Mouse (Mus musculus): ENCODE measurements around the gene Masp1.

Gene Masp1

DNA sequence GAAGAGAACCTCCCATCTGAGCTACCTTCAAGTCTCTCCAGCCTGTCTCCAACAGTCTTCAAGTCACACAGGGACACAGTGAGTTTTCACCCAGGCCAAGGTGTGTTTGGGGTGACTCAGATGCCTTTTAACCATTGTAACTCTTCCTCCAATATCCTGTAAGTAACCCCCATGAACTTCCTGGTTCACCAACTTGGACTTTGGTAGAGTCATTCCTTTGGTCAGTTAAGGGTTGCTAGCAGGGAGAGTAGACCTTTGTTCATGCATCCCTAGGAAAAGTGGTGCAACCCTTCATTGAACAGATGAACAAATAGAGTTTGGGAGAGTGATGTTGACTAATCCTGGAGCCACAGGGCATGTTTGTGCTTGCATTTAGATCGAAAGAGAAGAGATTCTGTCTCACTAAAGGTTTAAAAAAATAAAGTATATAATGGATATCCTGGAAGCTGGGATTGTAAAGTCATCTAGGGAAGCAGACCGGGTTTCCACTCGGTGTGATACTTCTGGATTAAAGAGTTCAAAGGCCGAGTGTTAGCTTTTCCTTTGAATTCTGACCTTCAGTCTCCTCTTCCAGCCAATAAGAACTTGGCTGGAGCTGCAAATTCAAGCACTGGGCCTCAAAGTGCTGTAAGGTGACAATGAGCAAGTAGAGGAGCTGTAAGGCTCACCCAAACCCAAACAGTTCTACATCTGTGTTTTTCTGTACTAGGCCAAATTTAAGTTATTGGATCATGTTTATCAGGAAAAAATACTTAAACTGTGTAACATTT, 9.3 kb downstream of the Masp1 start:
- no peak for DNase-seq

DNA sequence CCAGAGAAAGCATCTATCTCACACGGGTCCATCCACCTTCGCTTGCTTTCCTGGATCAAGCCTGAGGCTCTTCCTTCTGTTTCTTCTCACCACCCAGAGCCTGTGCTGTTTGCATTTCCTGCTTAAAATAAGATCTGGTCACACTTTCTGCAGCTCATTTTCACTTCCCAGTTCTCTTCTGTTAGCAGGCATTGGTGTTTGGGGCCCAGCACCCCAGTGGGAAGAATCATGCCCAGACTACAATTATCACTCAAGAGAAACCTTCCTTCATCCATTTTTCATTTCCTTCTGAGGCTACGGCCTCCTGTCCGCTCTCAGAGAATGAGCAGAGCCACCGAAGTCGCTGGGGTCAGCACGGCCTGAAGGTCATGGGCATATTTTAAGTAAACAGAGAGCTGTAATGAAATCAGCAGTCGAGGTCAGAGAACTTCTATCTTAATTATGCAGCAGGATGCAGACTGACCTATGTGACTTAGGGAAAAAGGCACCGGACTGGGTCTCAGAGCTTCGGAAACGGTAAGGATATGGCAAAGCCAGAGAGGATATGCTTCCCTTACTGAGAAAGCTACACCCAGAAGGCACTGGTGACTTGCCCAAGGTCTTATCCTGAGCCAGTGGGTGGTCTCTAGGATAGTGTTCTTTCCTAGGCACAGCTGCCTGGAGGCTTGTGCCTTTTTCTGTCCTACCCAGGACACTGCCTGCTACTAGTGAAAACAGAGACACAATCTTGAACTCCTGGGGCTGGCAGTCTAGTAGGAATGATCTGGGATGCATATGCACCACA, 14.5 kb downstream of the Masp1 start:
- no peak for DNase-seq

DNA sequence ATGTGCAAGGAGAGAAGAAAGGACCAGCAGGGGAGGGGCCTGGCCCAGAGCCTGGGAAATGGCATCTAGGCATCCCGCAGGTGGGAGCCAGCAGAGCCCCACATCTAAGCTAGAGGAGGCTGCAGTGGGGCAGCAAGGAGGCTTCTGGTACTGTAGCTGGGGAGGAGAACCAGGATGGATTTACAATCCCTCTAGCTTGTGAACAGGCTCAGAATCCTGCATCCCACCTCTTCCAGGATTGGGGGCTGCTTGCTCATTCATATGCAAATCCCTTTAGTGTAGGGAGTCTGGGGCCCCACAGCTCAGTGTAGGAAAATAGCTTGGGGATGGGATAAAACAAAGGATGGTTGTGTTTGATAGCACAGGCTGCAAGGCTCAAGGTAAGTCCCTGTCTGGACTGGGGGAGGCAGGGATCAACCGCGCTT, 16.3 kb downstream of the Masp1 start:
- DNase-seq, result no peak

DNA sequence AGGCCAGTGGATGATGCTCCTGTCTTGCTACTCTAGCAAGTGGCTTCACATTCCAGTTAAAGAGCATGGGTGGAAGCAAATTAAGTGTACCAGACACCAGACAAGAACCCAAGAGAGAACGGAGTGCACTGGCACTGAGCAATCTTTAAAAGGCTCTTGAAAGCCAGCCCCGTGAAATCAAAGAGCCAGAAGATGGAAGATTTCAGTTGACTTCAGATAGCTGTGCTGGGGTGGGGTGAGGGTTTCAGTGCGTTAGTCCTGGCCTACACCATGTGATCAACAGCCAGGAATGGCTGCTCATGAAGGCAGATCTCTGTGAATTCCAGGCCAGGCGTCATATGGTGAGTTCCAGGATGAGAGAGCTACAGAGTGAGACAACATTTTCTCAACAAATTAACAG, 17.3 kb downstream of the Masp1 start:
- DNase-seq, result no peak

DNA sequence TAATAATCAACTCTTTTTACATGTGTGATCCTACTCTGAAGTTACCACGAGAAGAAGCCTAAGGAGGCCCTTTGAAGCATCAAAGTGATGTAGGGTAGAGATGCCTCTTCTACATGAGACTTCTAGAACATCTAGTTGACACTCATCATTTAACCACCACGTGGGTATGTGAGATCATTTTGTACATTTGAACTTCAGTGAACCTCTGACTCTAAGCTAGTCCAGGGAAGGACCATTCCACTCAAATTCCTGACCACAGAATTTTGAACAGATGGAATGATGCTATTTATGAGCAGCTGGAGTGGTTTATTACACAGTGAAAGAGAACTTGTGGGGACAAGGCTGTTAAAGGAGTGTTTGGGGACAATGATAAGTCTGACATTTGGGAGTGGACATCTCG, 18.1 kb downstream of the Masp1 start:
- no peak for DNase-seq

DNA sequence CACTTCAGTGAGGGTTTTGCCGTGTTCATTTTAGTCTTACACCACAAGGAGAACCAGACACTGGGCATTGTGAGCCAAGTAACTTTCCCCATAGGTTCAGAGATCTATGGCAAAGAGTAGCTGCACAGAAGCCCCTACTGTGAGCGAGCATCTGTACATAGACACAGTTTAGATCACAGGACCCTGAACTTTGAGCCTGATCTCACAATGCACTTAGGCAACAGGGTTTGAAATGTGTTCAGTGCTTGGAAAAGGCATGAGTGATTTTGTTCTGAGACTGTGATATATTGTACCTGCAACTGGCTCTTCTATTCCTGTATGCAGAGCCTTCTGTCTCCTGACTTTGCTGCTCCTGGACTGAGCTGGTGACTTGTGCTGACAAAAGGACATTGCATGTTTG, 19.3 kb downstream of the Masp1 start:
- DNase-seq, result no peak

DNA sequence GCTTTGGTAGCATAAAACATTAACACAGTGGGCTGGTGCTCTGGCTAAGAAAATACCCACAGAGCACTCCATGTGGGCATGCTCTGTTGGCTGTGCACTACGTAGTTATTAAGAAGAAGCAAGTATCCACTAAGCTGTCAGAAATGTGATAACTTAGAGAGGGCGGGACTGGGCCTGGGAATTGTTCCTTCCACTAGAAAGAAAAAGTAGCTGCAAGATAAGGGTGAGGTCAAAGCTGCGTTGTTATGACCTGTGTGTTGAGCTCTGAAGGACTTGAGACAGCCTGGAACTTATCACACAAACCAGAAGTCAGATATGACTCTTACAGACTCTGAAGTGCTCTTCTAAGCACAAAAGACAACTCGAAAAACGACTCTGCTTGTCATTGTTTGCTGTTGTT, 20.1 kb downstream of the Masp1 start:
- no peak for DNase-seq

DNA sequence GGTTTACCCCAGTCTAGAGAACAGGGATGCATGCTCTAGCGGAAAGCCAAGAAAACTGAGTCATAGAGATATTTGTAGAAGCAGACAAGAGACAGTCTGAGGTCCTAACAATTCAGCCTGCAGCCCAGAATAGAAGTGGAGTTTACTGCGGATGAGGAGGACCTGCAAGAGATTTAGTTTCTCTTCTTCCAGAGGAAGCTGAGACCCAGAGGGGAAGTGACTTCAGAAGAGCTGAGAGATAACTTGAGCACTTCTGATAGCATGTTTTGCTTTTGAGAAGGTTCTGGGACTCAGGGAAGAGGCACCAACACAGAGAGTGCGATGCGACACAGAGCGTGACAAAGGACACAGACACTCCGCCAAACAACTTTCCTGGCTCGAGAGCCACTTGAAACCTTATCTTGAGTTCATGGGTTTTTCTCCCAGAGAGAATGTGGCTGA, 21.9 kb downstream of the Masp1 start:
- no peak for DNase-seq

DNA sequence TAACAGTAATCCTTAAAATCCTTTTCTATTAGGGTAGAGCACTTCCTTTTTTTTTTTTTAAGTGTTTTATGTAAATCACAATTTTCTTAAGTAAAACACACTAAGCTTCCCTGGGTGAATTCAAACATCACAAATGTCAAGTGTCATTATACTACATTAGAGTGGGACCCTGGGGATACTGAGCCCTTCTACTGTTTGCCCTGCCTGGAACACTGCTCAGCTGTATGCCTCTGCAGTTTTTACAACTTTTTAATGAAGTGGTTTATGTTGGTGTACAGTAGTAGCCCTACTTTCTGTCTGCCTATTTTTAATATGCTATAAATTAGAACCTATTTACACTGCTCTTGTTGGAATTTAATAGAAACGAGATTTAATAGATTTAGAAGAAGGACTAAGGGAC, 22.7 kb downstream of the Masp1 start:
- DNase-seq, result no peak

DNA sequence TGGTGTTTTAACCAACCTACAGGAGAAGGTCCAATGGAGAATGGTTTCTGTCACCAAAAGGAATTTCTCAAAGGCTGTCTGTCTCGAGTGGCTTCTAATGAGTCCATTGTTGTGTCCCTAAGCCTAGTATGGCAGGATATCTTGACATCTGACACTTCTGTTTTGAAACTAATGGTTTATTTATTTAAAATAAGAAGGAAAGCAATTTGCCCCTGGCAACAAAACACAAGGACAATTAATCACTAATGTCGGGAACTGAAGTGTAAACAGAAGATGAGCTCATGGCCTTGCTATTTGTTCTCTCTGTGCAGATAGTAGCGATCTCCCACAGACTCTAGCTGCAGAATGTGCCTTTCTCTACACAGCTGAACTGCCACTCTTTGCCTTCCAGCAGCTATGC, 23.2 kb downstream of the Masp1 start:
- no peak for DNase-seq

DNA sequence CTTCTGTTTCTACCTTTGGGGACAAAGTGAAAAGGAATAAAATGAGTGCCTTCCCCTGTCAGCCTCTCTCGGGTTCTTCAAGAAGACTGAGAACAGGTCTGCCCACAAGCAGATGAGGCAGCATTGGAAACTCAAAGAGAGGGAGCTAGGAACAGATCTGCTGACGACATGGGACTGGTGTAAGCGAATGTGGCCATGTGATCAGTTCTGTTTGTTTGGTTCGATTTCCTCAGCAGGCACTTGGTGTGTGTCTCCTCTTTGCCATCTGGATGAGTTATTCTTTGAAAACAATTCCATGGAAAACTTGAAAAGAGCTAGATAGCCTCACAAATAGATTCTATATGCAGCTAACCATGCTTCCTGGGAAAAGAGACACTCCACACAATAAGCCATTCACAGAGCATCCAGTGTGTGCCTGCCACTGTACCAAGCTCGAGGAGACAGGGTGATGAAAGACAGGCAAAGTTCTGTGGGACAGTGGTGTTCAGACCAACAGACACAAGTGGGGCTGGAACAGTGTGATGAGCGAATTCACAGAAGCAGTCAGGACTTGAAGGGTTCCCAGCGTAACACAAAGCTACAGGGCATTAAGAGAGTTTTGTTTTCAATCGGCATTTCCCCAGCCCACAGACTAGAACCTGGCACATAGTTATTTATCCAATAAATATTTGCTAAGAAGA, 24.2 kb downstream of the Masp1 start:
- DNase-seq, result no peak

DNA sequence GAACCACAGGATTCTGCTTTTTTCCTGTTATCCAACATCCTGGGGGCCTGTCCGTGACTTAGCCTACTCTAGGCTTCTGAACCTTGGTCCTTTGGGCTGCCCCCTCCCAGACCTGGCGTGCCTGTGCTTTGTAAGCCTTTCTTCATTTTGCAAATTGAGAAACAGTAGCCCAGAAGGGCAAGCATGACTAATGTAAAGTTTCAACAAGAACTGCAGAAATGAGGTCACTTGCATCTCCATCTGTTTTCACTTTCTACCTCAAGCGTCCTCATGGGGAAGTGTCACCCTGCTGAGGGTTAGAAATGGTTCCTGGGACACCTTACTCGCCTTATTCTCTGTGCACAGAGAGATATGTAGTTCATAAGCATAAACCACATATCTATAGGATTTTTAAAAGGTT, 27.8 kb downstream of the Masp1 start:
- no peak for DNase-seq

DNA sequence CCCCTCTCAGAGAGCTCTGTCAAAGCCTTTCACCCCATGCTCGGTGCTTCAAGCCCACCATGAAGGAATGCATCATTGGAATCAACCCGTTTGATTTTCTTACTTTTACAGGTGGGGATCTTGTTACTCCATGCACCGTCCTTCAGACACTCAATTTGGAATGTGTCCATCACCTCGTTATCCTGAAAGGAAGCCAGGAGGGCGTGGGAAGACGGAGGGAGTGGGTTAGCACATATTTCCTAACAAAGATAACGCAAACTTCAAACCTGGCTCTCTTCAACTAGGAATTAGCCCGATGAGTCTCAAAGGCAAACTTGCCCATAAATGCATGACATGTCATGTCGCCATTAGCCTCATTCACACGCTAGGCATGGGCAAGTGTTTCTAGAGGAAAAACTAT, 37.3 kb downstream of the Masp1 start:
- no peak for DNase-seq

DNA sequence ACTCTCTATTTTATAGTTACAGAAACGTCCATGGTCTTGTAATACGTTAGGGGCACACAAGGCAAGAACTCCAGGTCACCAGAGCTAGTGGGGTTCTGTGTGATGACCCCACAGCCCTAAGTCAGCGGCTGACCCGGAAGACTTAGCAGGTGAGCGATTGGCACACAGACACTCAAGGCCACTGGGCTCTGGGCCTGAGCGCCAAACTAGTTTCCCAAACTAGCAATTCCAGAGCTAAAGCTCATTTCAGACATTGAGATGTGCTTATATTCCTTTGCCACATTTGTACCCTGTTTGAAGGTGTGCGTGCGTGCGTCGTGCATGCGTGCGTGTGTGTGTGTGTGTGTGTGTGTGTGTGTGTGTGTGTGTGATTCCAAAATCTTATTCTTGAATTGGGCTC, 37.8 kb downstream of the Masp1 start:
- DNase-seq, result no peak

DNA sequence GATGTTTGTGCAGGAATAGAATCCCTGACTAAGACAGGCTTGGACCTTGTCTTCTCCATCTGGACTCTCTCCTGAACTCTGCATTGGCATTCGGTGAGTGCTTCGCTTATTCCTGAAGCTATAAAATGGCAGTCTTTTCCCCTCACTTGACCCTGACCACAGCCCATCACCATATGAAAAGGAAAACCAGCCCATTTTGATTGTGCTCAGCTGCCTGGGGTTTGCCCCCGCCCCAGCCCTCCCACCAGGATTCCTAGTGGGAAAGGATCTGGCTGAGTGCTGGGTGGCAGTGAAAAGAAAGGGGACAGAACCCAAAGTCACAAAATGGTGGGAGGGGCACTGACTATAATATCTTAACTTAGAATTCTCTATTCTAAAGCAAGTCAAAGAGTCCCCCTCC, 38.4 kb downstream of the Masp1 start:
- no peak for DNase-seq

DNA sequence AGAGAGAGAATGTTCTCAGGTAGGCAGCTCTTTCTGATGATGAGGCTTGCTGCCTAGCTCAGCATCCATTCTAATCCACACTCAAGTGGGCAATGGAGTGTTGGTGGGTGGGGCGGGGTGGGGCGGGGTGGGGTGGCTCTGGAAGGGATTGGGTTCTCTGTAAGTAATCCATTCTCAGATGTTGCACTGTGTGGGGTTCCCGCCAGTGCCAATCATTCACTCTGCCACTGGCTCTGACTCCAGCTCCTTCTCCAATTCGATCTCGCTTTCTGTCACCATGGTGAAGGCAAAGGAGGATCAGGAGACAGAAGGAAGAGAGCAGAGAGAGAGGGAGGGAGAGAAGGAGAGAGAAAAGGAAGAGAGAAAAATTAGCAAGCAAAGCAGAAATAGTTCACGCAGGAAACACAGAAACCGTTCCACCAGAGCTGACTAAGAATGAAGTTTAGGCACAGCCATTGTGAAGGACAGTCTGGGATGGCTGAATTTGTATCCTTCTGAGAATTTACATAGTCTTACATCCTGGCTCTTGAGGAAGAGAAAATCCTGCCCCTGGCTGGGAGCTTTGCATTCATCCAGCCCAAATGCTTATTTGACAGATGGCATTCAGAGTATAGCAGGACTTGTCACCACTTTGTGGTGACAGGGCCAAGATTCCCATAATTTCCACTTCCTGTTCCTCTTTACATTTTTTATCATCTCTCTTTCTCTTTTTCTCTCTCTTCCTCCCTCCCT, 40.6 kb downstream of the Masp1 start:
- DNase-seq, result no peak

DNA sequence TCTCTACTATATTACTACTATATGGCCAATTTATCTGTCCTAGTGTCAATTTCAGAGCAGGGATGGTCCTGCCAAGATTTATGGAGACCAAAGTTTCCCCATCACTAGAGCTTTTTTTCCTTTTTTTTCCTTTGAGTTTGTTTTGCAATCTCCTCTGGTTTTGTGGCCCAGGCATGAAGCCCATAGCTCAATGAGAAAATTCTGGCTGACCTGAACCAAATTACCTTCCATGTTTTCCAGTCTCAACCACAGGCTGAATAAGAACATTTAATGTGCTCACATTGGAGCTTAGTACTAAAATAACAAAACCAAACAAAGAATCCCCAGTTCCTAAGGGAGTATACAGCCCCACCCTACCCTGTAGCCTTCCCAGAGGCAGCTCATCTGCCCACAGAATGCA, 44.0 kb downstream of the Masp1 start:
- DNase-seq, result no peak

DNA sequence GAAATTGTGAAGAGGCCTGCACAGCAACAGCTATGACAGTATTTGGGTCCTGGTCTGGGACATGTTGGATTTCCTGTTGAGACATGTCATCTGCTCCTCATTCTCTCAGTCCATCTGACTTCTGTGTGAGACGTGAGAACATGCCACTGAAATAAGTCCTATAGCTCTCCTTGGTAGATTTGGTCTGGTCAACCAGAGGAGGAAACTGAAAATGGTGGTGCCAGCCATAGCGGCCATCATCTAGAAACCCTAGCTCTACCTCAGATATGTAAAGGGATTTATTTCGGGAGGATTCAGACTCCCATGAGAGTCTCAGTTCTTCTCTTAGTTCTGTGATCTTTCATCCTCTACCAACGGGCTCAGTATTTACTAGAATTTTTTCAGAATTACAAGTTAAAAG, 45.0 kb downstream of the Masp1 start:
- no peak for DNase-seq

DNA sequence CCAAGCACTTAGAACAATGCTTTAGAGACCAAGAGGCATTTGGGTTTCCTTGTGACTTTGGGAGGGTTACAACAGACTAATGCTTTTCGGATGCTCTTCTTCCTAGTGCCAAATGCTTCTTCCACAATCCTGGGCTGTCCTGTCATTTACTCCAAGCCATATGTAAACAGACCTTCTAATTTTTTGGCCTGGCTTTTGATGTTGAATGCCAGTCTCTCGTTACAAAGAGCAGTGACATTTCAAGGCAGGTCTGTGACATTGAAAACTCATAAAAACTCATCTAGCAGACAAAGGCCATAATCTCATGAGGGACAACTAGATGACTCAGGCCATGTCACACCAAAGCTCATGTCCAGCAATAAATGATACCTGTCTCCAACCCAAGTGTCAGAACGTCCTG, 48.6 kb downstream of the Masp1 start:
- no peak for DNase-seq

DNA sequence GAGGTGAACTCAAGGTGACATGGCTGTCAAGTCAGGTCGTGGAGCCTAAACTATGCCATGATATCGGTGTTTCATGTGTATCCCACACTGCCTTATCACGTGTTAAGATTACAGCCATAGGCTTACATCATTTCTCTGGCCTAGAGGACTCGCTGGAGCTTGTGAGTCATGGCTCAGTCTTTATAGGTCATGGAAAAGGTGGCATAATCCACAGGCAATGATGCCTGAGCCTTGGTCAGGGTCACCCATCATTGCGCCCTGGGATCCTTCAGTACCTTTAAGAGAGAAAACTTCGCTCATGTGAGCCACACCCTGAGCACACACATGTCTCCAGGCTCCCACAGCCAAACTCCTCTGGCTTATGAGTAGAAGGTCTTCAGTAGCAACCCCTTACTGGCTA, 49.1 kb downstream of the Masp1 start:
- DNase-seq, result no peak

DNA sequence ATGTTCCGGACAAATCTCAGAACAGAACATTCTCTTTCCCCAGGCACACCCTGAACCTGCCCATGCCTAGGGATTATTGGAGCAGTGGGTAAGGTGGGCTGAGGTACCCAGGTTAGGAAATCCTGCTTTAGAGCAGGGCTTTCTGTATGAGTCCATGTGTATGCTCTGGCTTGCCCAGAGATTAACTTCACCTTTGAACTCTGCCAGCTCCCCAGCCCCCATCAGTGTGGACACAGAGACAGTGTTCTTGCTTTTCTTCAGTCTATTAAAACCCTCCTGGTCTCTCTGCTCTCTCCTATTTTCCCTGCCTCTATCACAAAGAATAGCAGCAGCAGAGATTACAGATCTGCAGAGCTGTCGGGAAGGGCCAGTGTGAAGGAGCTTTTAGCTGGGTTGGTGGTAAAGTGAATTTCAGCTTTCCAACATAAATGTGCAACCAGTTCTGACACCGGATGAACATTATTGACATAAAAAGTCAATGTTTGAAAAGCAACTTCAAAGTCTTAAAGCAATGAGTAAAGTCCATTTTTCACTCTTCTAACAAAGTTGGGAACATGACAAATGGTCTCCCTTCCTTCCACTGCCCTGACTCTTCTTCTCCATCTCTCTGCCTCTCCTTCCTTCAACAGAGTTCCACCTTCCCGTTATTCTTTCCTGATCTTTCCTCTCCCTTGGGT, 56.8 kb downstream of the Masp1 start:
- no peak for DNase-seq

DNA sequence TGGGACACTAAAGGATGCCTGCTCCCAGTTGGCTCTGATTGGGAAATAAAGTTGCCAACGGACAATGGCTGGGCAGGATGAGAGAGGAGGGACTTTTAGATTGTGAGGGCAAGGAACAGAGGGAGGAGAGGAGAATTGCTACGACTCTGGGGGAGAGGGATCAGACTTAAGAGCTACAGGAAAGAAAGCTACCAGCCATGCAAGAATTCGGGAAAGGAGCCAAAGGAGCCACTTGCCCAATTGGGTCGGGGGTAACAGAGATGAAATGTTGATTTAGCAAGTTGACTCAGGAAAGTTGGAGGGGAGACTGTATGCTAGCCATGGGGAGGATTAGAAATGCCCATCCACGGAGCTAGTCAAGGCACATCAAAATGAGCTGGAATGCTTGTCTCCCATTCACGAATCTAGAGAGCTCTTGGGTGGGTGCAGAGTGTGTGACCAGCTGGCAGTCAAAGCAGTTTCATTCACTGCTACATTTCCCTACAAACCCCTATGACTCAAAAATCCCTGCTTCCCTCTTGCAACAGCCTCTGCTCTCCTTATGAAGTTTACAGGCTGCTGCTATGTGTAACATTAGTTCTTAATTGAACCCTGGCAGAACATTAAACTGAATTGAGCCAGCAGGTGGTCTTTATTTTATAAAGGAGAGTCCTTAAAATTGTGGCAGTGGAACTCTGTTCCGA, 61.6 kb downstream of the Masp1 start:
- no peak for DNase-seq

Data from thymus, adult 18-20 months (tissue).